Mouse (Mus musculus): ENCODE data around the gene Tmem139.

Tmem139 gene

GRCm38 (mm10) chr6:42261524-42262170 lies at the start of gene Tmem139:
Tmem139 (plus strand) TSS chr6:42261970.
- peak; percentile 62 for DNase-seq (ENCODE audit: low read depth, low spot score)

- no peak for DNase-seq (ENCODE audit: low read depth, low spot score)
These were observed 46.7 kb upstream of the Tmem139 start, which contains the start of gene Tas2r144 for GRCm38 (mm10) chr6:42215028-42215427. Tas2r144 (plus strand) TSS chr6:42215328.

GRCm38 (mm10) chr6:42222286-42222685 lies 39.5 kb upstream of the Tmem139 start:
- DNase-seq (ENCODE audit: low read depth, low spot score): no peak

- no peak for DNase-seq (ENCODE audit: low read depth, low spot score)
These were observed 36.7 kb upstream of the Tmem139 start for GRCm38 (mm10) chr6:42225046-42225445.

- DNase-seq (ENCODE audit: low read depth, low spot score): peak; percentile 68
These were observed 34.3 kb upstream of the Tmem139 start for GRCm38 (mm10) chr6:42227240-42228101.

GRCm38 (mm10) chr6:42229610-42230009 lies 32.2 kb upstream of the Tmem139 start:
- DNase-seq (ENCODE audit: low read depth, low spot score): no peak

- no peak for DNase-seq (ENCODE audit: low read depth, low spot score)
These were observed 30.6 kb upstream of the Tmem139 start for GRCm38 (mm10) chr6:42231191-42231590.

GRCm38 (mm10) chr6:42237276-42237805 lies 24.4 kb upstream of the Tmem139 start:
- DNase-seq (ENCODE audit: low read depth, low spot score): no peak

- DNase-seq (ENCODE audit: low read depth, low spot score): no peak
These were observed 20.3 kb upstream of the Tmem139 start for GRCm38 (mm10) chr6:42241311-42242045.

- peak; percentile 93 for DNase-seq (ENCODE audit: low read depth, low spot score)
These were observed 15.9 kb upstream of the Tmem139 start, which contains the start of gene Gstk1 for GRCm38 (mm10) chr6:42245711-42246353. Gstk1 (plus strand) TSS chr6:42245935.

GRCm38 (mm10) chr6:42247173-42247572 lies 14.6 kb upstream of the Tmem139 start:
- DNase-seq (ENCODE audit: low read depth, low spot score): peak; percentile 35

GRCm38 (mm10) chr6:42247981-42248380 lies 13.8 kb upstream of the Tmem139 start:
- no peak for DNase-seq (ENCODE audit: low read depth, low spot score)

- no peak for DNase-seq (ENCODE audit: low read depth, low spot score)
These were observed 10.0 kb upstream of the Tmem139 start for GRCm38 (mm10) chr6:42251791-42252190.

- DNase-seq (ENCODE audit: low read depth, low spot score): no peak
These were observed 8.7 kb upstream of the Tmem139 start for GRCm38 (mm10) chr6:42253103-42253502.

- peak; percentile 78 for DNase-seq (ENCODE audit: low read depth, low spot score)
These were observed 4.4 kb upstream of the Tmem139 start for GRCm38 (mm10) chr6:42257303-42257863.

- no peak for DNase-seq (ENCODE audit: low read depth, low spot score)
These were observed 1.3 kb upstream of the Tmem139 start for GRCm38 (mm10) chr6:42260430-42260829.

- DNase-seq (ENCODE audit: low read depth, low spot score): peak; percentile 99
These were observed 3.0 kb downstream of the Tmem139 start, which contains the start of gene Casp2 for GRCm38 (mm10) chr6:42264626-42265312. Casp2 (plus strand) TSS chr6:42264985.

- peak; percentile 49 for DNase-seq (ENCODE audit: low read depth, low spot score)
These were observed 3.9 kb downstream of the Tmem139 start for GRCm38 (mm10) chr6:42265391-42266330.

- no peak for DNase-seq (ENCODE audit: low read depth, low spot score)
These were observed 9.0 kb downstream of the Tmem139 start for GRCm38 (mm10) chr6:42270817-42271216.
